Mouse (Mus musculus): ENCODE measurements around the gene D230025D16Rik. TPM values are rescaled to one million over a fixed set of nuclear protein-coding genes. Genes with fewer than 3 reads are reported as not detected.

The D230025D16Rik gene
- total RNA-seq, 2 experiments from 2014 or later, result 37.8 to 38.5 TPM

Other genes starting within 250 kb of the D230025D16Rik start
- gene Ces2h, start 224.3 kb upstream of the D230025D16Rik start, total RNA-seq (2021), result not detected
- not detected for gene Ces3a, start 176.5 kb upstream of the D230025D16Rik start, total RNA-seq (2021)
- gene Ces3b, start 141.4 kb upstream of the D230025D16Rik start, total RNA-seq (2021), result not detected
- not detected for gene Ces4a, start 93.3 kb upstream of the D230025D16Rik start, total RNA-seq (2021)
- 10 to 100 TPM; 21.4 to 24.1 TPM for gene Cbfb, start 54.5 kb upstream of the D230025D16Rik start, total RNA-seq (2021)
- gene B3gnt9, start 30.0 kb downstream of the D230025D16Rik start, total RNA-seq (2021), result 1 to 10 TPM; 2.4 to 5.0 TPM
- 1 to 10 TPM; 7.2 to 7.5 TPM for gene Tradd, start 39.5 kb downstream of the D230025D16Rik start, total RNA-seq (2021)
- 1 to 10 TPM in 1 of 2 experiments, under 1 TPM in 1; 0.86 to 1.4 TPM for gene Fbxl8, start 39.5 kb downstream of the D230025D16Rik start, total RNA-seq (2021)
- 10 to 100 TPM; 11.5 to 12.0 TPM for gene Hsf4, start 44.7 kb downstream of the D230025D16Rik start, total RNA-seq (2021)
- 10 to 100 TPM in 1 of 2 experiments, 1 to 10 TPM in 1; 9.2 to 11.8 TPM for gene Nol3, start 51.0 kb downstream of the D230025D16Rik start, total RNA-seq (2021)
- 10 to 100 TPM; 24.2 to 27.1 TPM for gene 4931428F04Rik, start 64.7 kb downstream of the D230025D16Rik start, total RNA-seq (2021)
- gene Exoc3l, start 71.0 kb downstream of the D230025D16Rik start, total RNA-seq (2021), result 1 to 10 TPM in 1 of 2 experiments, under 1 TPM in 1; 0.79 to 1.8 TPM
- 10 to 100 TPM; 32.4 to 33.7 TPM for gene E2f4, start 72.5 kb downstream of the D230025D16Rik start, total RNA-seq (2021)
- 1 to 10 TPM; 1.0 to 1.7 TPM for gene Elmo3, start 80.5 kb downstream of the D230025D16Rik start, total RNA-seq (2021)
- 1 to 10 TPM; 3.7 to 7.3 TPM for gene Lrrc29, start 101.1 kb downstream of the D230025D16Rik start, total RNA-seq (2021)
- 10 to 100 TPM; 38.5 to 43.6 TPM for gene Tmem208, start 101.2 kb downstream of the D230025D16Rik start, total RNA-seq (2021)
- 1 to 10 TPM; 2.3 to 3.7 TPM for gene Fhod1, start 122.8 kb downstream of the D230025D16Rik start, total RNA-seq (2021)
- 10 to 100 TPM; 34.1 to 44.5 TPM for gene Slc9a5, start 123.7 kb downstream of the D230025D16Rik start, total RNA-seq (2021)
- gene Plekhg4, start 148.1 kb downstream of the D230025D16Rik start, total RNA-seq (2021), result 1 to 10 TPM; 1.3 to 5.5 TPM
- not detected for gene Kctd19, start 188.4 kb downstream of the D230025D16Rik start, total RNA-seq (2021)
- gene Lrrc36, start 188.4 kb downstream of the D230025D16Rik start, total RNA-seq (2021), result under 1 TPM; 0.32 to 0.37 TPM
- 10 to 100 TPM; 36.1 to 46.4 TPM for gene Tppp3, start 246.4 kb downstream of the D230025D16Rik start, total RNA-seq (2021)

All from left cerebral cortex, postnatal 36 days (tissue).